Mouse (Mus musculus) embryonic facial prominence, embryonic 12.5 days (tissue): ENCODE results near the gene Bckdk. TPM values are rescaled to one million over a fixed set of nuclear protein-coding genes. Genes with fewer than 3 reads are reported as not detected.
A peak's percentile ranks its signal among the peaks of the same experiment; 100 is the strongest.

ENCODE experiments used
- ATAC-seq: fragments of 200-750 bp; cut with Nextera tagmentation; 2 replicates; pipeline ENCODE4 v1.8.0; 2017; ENCODE audit not compliant: insufficient number of reproducible peaks, insufficient read depth, low FRiP score, low TSS enrichment
- H3K27ac ChIP-seq: fragments of 300-500 bp; sonication (generic); 2 replicates; pipeline ENCODE4 v1.5.1; 2016; ENCODE audit warnings: mild to moderate bottlenecking
- H3K27me3 ChIP-seq: fragments of 300-500 bp; sonication (generic); 2 replicates; pipeline ENCODE4 v1.6.1; 2016; ENCODE audit warnings: mild to moderate bottlenecking, moderate library complexity
- H3K36me3 ChIP-seq: fragments of 300-500 bp; sonication (generic); 2 replicates; pipeline ENCODE4 v1.6.1; 2016; ENCODE audit warnings: mild to moderate bottlenecking
- H3K4me1 ChIP-seq: fragments of 300-500 bp; sonication (generic); 2 replicates; pipeline ENCODE4 v1.6.1; 2016
- H3K4me2 ChIP-seq: fragments of 300-500 bp; sonication (generic); replicated peaks from 2 replicates; pipeline ENCODE4 v1.6.1; 2016; ENCODE audit warnings: mild to moderate bottlenecking, moderate library complexity
- H3K4me3 ChIP-seq: fragments of 300-500 bp; sonication (generic); 2 replicates; pipeline ENCODE4 v1.5.1; 2016; ENCODE audit warnings: mild to moderate bottlenecking
- H3K9ac ChIP-seq: fragments of 300-500 bp; sonication (generic); 2 replicates; pipeline ENCODE4 v1.6.1; 2016; ENCODE audit warnings: mild to moderate bottlenecking, moderate library complexity
- H3K9me3 ChIP-seq: fragments of 300-500 bp; sonication (generic); 2 replicates; pipeline ENCODE4 v1.6.1; 2016; ENCODE audit warnings: mild to moderate bottlenecking, moderate library complexity
- WGBS: fragments of 180-500 bp; shearing (Covaris S2); methylation state at CpG from one replicate; pipeline ENCODE4 v1.1.7; 2016; 5-methylcytosine and 5-hydroxymethylcytosine counted together
- polyA plus RNA-seq: library from polyadenylated mRNA; unstranded; fragments of >200 nt; fragmentation: Nextera tagmentation; extraction: Ambion mirVana; gene quantifications from 2 replicates; pipeline ENCODE4 v1.2.1, GENCODE M21; 2016

Gene Bckdk
- polyA plus RNA-seq, 1 experiment from 2014 or later = 86.9 TPM

DNA sequence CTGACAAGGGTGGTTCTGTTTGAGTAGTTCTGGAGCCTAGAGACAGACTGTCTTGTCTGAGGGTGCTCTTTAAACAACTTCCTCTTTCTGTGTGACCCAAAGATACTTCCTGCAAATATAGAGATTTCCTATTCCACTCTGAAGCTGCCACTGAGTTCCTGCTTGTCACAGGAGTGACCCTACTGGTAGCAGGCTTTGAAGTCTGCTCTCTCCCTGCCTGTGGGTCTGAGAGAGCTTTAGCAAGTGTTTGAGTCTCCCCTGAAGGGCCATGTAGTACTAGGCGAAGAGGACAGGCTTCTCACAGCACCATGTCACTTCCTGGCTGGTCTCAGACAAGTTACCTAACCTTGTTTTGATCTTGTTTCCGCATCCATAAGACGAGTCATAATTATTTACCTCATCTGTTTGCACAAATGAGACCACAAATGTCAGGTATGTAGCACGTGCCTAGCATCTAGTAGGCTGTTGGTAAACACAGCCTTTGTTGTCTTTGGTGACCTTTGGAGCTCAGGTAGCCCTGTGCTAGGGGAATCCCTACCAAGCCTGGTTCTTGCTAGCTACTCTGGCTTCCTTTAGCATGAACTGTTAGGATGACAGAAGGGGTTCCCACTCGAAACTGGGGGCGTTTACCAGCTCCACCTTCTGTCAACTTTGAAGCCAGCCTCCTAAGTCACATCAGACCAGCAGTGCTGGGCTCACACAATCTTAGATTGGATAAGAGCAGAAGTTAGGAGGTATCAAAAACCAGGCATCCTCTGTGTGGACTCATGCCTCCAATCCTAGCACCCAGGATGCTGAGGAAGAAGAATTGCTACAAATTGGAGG is 18.8 kb downstream of the Bckdk start:
- Histone ChIP-seq H3K4me2 (no peak overlapping the region), H3K4me1 (no peaks in the 10 kb centered on the region), H3K36me3 (peaks cover 58% of the 10 kb centered on the region), H3K9ac (no peak overlapping the region), H3K9me3 (no peaks in the 10 kb centered on the region), H3K27me3 (peaks cover 1% of the 10 kb centered on the region; the same call in 1 of the 2 replicates), H3K4me3 (no peak overlapping the region), H3K27ac (no peak overlapping the region)
- no peak for ATAC-seq
- WGBS = 84% methylated on average over 6 of the region's 6 CpGs

DNA sequence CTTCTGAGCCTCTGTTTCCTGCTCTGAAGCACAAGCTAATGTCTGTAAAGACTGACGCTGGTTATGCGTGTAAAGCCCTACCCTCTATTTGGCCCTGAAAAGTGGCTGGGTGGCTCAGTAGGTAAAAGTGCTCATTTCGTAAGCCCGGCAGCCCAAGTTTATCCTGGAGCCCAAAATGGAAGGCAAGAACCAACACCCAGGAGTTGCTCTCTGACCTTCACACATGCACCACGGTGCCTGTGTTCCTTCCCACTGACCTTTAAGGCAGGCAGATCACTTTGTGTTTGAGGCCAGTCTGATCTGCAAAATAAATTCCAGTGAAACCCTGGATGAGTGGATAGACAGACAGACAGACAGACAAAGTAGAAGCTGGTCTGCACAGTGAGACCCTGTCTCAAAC is 19.8 kb downstream of the Bckdk start:
- Histone ChIP-seq H3K27me3 (peaks cover 11% of the 10 kb centered on the region), H3K4me3 (no peak overlapping the region), H3K36me3 (peaks cover 53% of the 10 kb centered on the region), H3K9me3 (no peaks in the 10 kb centered on the region), H3K27ac (no peak overlapping the region), H3K9ac (no peak overlapping the region), H3K4me2 (no peak overlapping the region), H3K4me1 (no peaks in the 10 kb centered on the region)
- WGBS = 81% methylated on average over 5 of the region's 5 CpGs
- no peak for ATAC-seq

DNA sequence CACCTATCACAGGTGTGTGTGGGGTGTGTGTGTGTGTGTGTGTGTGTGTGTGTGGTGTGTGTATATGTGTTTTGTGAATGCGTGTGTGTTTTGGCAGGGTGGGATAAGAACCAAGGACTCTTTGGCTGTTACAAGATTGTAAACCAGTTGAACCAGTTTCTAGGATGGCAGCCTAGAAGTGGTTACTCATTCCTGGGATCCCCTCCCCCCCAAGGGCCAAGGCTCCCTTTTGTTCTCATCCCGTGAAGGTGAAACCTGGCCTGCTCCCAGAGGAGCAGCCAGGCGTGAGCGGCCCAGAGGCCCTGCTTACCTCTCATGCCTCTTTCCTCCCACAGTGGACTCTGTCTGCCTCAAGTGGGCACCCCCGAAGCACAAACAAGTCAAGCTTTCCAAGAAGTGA is 21.4 kb downstream of the Bckdk start:
- Histone ChIP-seq H3K4me2 (no peak overlapping the region), H3K9ac (no peak overlapping the region), H3K4me1 (peaks cover 7% of the 10 kb centered on the region; the same call in 1 of the 2 replicates), H3K27ac (0 out of 2 replicates have a peak overlapping the region, but pooled peaks have one; percentile 41), H3K36me3 (peaks cover 53% of the 10 kb centered on the region), H3K9me3 (no peaks in the 10 kb centered on the region), H3K4me3 (no peak overlapping the region), H3K27me3 (peaks cover 25% of the 10 kb centered on the region)
- WGBS = 67% methylated on average over 5 of the region's 5 CpGs
- ATAC-seq = no peak

DNA sequence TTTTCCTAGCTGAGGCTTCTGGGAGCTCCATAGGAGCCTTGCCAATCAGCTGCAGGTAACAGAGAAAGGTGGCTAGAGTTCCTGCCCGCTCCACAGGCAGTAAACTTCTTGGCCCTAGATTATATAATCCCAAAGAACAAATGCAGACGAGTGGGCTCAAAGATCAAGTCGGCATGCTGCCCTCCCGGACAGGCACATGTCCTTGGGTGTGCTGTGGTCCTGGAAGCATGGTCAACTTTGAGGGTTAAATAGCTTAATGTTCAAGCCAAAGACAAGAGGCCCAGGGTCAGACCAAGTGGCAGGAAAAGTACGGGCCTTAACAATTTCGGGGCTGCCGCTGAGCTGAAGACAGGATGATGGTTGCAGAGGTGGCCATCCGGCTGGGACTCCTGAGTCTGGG is 22.2 kb downstream of the Bckdk start:
- no peak for ATAC-seq
- 85% methylated on average over 8 of the region's 8 CpGs for WGBS
- no peak overlapping the region for H3K4me3 ChIP-seq
- peaks cover 52% of the 10 kb centered on the region for H3K36me3 ChIP-seq
- no peak overlapping the region for H3K27ac ChIP-seq
- H3K9me3 ChIP-seq = no peaks in the 10 kb centered on the region
- peaks cover 31% of the 10 kb centered on the region for H3K27me3 ChIP-seq
- H3K4me1 ChIP-seq = peaks cover 7% of the 10 kb centered on the region; the same call in 1 of the 2 replicates
- H3K4me2 ChIP-seq = no peak overlapping the region
- H3K9ac ChIP-seq = no peak overlapping the region

DNA sequence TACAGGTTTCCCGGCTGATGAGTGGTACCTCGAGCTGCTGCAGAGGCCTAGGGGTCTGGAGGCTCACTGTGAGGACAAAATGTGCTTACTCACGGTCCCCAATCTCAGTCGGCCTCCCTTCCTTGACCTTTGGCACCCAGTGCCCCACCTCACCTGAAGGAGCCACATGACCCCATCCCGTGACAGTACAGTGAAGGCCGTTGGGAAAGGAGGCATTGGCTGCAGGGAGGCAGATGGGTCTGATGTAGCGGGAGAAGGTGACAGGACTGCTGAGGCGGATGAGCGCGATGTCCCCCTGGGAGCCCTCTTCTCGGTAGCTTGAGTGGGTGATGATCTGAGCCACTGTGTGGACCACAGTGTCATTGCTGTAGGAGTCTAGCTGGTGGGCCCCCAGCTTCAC is 23.0 kb downstream of the Bckdk start:
- WGBS = 85% methylated on average over 11 of the region's 11 CpGs

DNA sequence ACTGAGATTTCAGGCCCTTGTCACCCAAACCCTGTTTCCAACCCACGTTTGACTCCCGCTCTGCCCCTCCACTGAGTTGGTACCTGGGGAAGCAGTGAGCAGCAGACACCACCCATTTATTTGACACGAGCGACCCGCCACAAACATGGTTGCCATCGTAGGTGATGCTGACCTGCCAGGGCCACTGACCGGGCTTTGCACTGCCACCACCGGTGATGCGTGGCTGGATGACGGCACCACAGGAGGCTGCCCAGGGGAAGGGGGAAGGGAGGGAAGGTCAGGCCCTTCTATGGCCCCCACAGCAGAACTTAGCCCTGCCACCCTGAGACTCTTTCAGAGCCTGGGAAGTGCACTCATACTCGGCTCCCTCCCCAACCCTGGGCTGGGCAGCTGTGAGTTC is 23.8 kb downstream of the Bckdk start:
- H3K4me1 ChIP-seq = peaks cover 22% of the 10 kb centered on the region
- H3K27ac ChIP-seq = no peak overlapping the region
- peaks cover 31% of the 10 kb centered on the region for H3K27me3 ChIP-seq
- 81% methylated on average over 11 of the region's 11 CpGs for WGBS
- no peak overlapping the region for H3K4me2 ChIP-seq
- no peak overlapping the region for H3K9ac ChIP-seq
- H3K36me3 ChIP-seq = peaks cover 42% of the 10 kb centered on the region
- no peak overlapping the region for H3K4me3 ChIP-seq
- no peaks in the 10 kb centered on the region for H3K9me3 ChIP-seq
- no peak for ATAC-seq

More for the DNA sequence above, 23.0 kb downstream of the Bckdk start:
- no peak overlapping the region for H3K4me3 ChIP-seq
- H3K27ac ChIP-seq = no peak overlapping the region
- H3K9ac ChIP-seq = no peak overlapping the region
- peaks cover 48% of the 10 kb centered on the region for H3K36me3 ChIP-seq
- no peak for ATAC-seq
- H3K9me3 ChIP-seq = no peaks in the 10 kb centered on the region
- peaks cover 14% of the 10 kb centered on the region; the same call in 1 of the 2 replicates for H3K4me1 ChIP-seq
- peaks cover 31% of the 10 kb centered on the region for H3K27me3 ChIP-seq
- H3K4me2 ChIP-seq = no peak overlapping the region

DNA sequence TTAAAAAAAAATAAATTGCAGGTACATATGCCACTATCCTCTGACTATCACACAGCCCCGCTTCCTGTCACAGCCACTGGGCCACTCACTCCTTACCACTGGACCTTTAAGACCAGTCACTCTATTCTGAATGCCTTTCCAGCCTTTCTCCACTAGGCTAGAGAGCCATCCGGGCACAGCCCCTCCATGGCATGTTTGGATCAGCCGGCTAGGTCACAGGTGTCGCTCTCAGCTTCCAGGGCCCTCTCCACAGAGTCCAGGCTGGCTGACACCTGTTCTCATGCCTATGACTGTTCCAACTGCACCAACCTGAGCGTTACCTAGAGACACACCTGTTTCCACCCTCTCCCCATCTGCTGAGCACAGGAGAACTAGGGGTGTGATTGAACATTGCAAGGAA is 24.7 kb downstream of the Bckdk start:
- peak overlapping the region; percentile 34 for H3K4me3 ChIP-seq
- peaks cover 27% of the 10 kb centered on the region for H3K4me1 ChIP-seq
- H3K9me3 ChIP-seq = no peaks in the 10 kb centered on the region
- H3K27ac ChIP-seq = no peak overlapping the region
- WGBS = 39% methylated on average over 5 of the region's 5 CpGs
- H3K9ac ChIP-seq = peak overlapping the region; percentile 31
- no peak for ATAC-seq
- peaks cover 35% of the 10 kb centered on the region for H3K36me3 ChIP-seq
- H3K4me2 ChIP-seq = peak overlapping the region; percentile 46
- H3K27me3 ChIP-seq = peaks cover 31% of the 10 kb centered on the region

DNA sequence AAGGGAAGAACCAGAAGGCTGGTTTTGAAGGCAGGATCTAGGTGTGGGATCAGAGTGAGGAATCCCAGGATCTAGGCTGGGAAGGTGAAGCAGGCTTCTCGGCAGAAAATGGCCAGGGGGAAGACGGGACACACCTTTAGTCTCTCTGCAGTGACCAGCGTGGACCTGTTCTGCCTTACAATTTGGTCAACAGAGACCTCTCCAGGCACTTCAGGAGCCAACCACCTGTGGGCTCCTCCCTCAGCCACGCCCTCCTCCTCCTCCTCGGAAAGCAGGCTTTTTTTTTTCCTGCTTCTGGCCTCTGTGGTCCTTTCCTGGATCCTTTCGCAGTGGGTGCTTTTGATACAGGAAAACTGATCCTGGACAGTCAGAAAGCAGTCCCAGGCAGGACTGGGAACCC is 26.0 kb downstream of the Bckdk start, which contains the start of gene Prss8:
Prss8 (minus strand) TSS at position 182 of the 400 bp plus-strand sequence.
- Histone ChIP-seq H3K36me3 (peaks cover 22% of the 10 kb centered on the region; the same call in 1 of the 2 replicates), H3K27me3 (peaks cover 31% of the 10 kb centered on the region), H3K4me2 (peak within 1 kb of the TSS; percentile 46), H3K4me3 (peak within 1 kb of the TSS; percentile 34), H3K9ac (peak within 1 kb of the TSS; percentile 31), H3K27ac (no peak within 1 kb of the TSS), H3K9me3 (no peaks in the 10 kb centered on the region), H3K4me1 (peaks cover 36% of the 10 kb centered on the region)
- 9% methylated on average over 6 of the region's 6 CpGs for whole genome bisulfite sequencing
- ATAC-seq = no peak

DNA sequence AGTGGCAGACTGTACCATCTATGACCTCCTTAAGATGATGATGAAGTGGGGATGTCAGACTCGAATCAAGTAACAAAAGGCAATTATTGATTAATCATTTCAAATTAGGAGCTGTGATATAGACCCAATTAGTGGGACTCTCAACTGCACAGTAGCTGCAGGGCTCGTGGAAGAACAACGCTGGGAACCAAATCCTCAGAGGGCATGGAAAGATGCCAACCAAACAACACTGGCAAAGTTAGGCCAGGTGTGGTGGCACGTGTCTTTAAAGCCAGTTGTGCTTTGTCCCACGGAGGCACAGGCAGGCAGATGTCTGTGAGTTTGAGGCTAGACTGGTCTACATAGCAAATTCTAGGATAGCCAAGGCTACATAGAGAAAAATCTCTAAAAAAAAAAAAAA is 26.8 kb downstream of the Bckdk start:
- 78% methylated on average over 5 of the region's 5 CpGs for WGBS
- Histone ChIP-seq H3K4me1 (peaks cover 36% of the 10 kb centered on the region), H3K36me3 (peaks cover 15% of the 10 kb centered on the region; the same call in 1 of the 2 replicates), H3K9me3 (no peaks in the 10 kb centered on the region), H3K27me3 (peaks cover 31% of the 10 kb centered on the region), H3K4me2 (no peak overlapping the region), H3K27ac (no peak overlapping the region), H3K9ac (no peak overlapping the region), H3K4me3 (no peak overlapping the region)
- ATAC-seq = no peak

DNA sequence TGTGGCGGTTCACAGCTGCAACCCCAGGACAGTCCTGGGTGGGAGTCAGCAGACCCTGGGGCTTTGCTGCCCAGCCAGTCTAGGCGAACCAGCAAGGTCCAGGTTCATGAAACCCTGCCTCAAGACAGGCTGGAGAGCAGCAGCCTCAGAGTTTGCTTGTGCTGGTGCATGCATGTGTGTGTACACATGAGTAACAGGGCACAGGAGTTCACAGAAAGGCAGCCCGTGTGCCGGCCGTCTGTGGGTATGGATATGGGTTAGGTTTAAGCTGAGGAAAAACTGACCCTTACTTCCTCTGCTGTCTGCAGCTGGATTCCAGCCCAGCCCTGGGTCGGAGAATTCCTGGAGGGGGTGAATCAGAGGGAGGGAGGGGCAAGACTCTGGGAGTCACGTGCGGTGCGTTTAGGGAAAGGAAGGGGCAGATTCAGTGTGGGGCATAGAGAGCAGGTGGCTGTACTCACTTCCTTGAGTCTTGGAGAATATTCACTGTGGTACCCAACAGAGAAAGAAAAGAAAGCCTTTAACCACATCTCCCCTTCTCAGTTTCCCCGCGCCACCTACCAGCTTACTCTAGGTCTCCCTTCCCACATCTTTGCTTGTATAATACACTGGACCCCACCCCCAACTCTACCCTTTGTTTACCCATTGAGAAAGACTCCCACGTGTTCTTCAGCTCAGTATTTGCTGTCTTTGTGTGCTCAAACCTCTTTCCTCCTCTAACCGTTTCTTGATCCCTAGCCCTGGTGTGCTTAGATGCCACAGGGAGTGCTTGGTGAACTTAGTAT is 27.7 kb downstream of the Bckdk start:
- Histone ChIP-seq H3K9ac (0 out of 2 replicates have a peak overlapping the region, but pooled peaks have one; percentile 11), H3K4me1 (peaks cover 43% of the 10 kb centered on the region), H3K27ac (peak overlapping the region; percentile 69), H3K27me3 (peaks cover 31% of the 10 kb centered on the region), H3K36me3 (0 out of 2 replicates have a peak, but pooled peaks cover 6% of the 10 kb centered on the region), H3K4me3 (no peak overlapping the region), H3K4me2 (peak overlapping the region; percentile 1; the same call in 1 of the 2 replicates), H3K9me3 (no peaks in the 10 kb centered on the region)
- ATAC-seq = no peak
- WGBS = 29% methylated on average over 13 of the region's 13 CpGs

DNA sequence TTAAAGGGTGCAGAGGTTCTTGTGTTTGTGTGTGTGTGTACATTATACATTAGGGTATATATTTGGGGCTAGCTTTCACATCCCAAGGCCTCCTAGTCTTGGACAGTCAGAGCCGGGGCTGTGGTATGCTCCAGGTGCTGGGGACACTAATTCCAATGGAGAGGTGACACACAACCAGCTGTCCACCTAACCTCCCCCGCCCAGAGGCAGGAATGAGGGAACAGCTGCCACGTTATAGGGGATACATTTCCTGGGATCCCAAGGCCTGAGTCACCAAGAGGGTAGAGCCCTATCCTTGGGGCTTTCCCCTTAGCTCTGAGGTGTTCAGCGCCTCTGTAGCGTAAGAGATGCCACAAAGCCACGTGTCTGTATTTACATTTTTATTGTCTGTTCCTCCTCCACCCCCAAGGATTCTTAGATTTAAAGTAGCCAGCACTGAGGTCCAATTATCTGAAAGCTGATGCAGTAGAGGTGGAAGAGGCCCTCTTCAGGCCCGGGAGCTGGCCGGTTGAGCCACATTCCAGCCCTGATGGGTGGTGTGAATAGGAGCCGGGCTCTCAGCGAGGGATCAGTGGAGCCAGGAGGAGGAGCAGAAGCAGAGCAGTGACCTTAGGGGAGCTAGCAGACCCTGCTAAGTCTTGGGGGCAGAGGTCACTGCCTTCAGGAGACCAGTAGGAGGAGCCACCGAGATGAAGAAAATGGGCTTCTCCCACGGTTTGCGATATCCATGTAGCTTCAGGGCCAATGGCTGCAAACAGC is 28.6 kb downstream of the Bckdk start:
- H3K9ac ChIP-seq = 0 out of 2 replicates have a peak overlapping the region, but pooled peaks have one; percentile 11
- no peak for ATAC-seq
- H3K4me3 ChIP-seq = no peak overlapping the region
- no peaks in the 10 kb centered on the region for H3K9me3 ChIP-seq
- peak overlapping the region; percentile 60; the same call in 1 of the 2 replicates for H3K27ac ChIP-seq
- WGBS = 12% methylated on average over 13 of the region's 13 CpGs
- peaks cover 31% of the 10 kb centered on the region for H3K27me3 ChIP-seq
- no peaks in the 10 kb centered on the region for H3K36me3 ChIP-seq
- peaks cover 44% of the 10 kb centered on the region for H3K4me1 ChIP-seq
- 0 out of 2 replicates have a peak overlapping the region, but pooled peaks have one; percentile 3 for H3K4me2 ChIP-seq
